Mouse (Mus musculus) forebrain, embryonic 14.5 days (tissue): ENCODE data around the gene Cpne6. TPM values are rescaled to one million over a fixed set of nuclear protein-coding genes. Genes with fewer than 3 reads are reported as not detected.

ENCODE experiments used
- ATAC-seq: fragments of 200-750 bp; cut with Nextera tagmentation; 2 replicates; pipeline ENCODE4 v1.8.0; 2017; ENCODE audit warnings: mild to moderate bottlenecking, moderate library complexity
- DNase-seq: peaks from one replicate; pipeline ENCODE4 v3.0.0-alpha.2; 2015; ENCODE audit warnings: low spot score
- H3K27ac ChIP-seq: fragments of 300-500 bp; sonication (generic); 2 replicates; pipeline ENCODE4 v1.5.1; 2014; ENCODE audit warnings: low read depth, mild to moderate bottlenecking, control low read depth, low read length, moderate library complexity
- H3K27me3 ChIP-seq: fragments of 300-500 bp; sonication (generic); replicated peaks from 2 replicates; pipeline ENCODE4 v1.6.1; 2014; ENCODE audit warnings: low read length, control low read depth, mixed read lengths; ENCODE audit not compliant: control insufficient read depth, insufficient read depth
- H3K36me3 ChIP-seq: fragments of 300-500 bp; sonication (generic); 2 replicates; pipeline ENCODE4 v1.6.1; 2014; ENCODE audit warnings: low read length, control low read depth; ENCODE audit not compliant: control insufficient read depth, insufficient read depth
- H3K4me1 ChIP-seq: fragments of 300-500 bp; sonication (generic); 2 replicates; pipeline ENCODE4 v1.6.1; 2014; ENCODE audit warnings: antibody characterized with exemption, low read length, control low read depth; ENCODE audit not compliant: control insufficient read depth, insufficient read depth
- H3K4me2 ChIP-seq: fragments of 300-500 bp; sonication (generic); 2 replicates; pipeline ENCODE4 v1.6.1; 2014; ENCODE audit warnings: mild to moderate bottlenecking, control low read depth, low read length
- H3K4me3 ChIP-seq: fragments of 300-500 bp; sonication (generic); 2 replicates; pipeline ENCODE4 v1.5.1; 2014; ENCODE audit warnings: low read depth, low read length, control low read depth
- H3K9ac ChIP-seq: fragments of 300-500 bp; sonication (generic); 2 replicates; pipeline ENCODE4 v1.6.1; 2014; ENCODE audit warnings: mild to moderate bottlenecking, low read length, control low read depth, moderate library complexity
- H3K9me3 ChIP-seq: fragments of 300-500 bp; sonication (generic); replicated peaks from 2 replicates; pipeline ENCODE4 v1.6.1; 2016; ENCODE audit warnings: low read length, control low read depth, mixed read lengths; ENCODE audit not compliant: control insufficient read depth
- WGBS: fragments of 180-500 bp; shearing (Covaris S2); extraction: QIAGEN DNeasy Blood & Tissue Kit; methylation state at CpG from one replicate; pipeline ENCODE4 v1.1.7; 2014; 5-methylcytosine and 5-hydroxymethylcytosine counted together
- polyA plus RNA-seq: library from polyadenylated mRNA; unstranded; fragments of >200 nt; fragmentation: Nextera tagmentation; extraction: Ambion mirVana; gene quantifications from 2 replicates; pipeline ENCODE4 v1.2.1, GENCODE M21; 2014

Cpne6 gene
- polyA plus RNA-seq, 1 experiment from 2014 or later, result 4.5 TPM

- DNase-seq, result peak; percentile 77
- H3K9ac ChIP-seq, result peak overlapping the region; percentile 95
- peak overlapping the region; percentile 78 for H3K4me3 ChIP-seq
- H3K4me2 ChIP-seq, result peak overlapping the region; percentile 82
- WGBS, result 46% methylated on average over 3 of the region's 3 CpGs
- peak; percentile 30; the same call in 1 of the 2 replicates for ATAC-seq
- peaks cover 35% of the 10 kb centered on the region for H3K36me3 ChIP-seq
- peak overlapping the region; percentile 95; the same call in 1 of the 2 replicates for H3K27ac ChIP-seq
- H3K27me3 ChIP-seq, result no peaks in the 10 kb centered on the region
- peaks cover 6% of the 10 kb centered on the region for H3K4me1 ChIP-seq
- no peaks in the 10 kb centered on the region for H3K9me3 ChIP-seq
Measured at GRCm38 (mm10) chr14:55492103-55492502, 18.1 kb upstream of the Cpne6 start.

- H3K36me3 ChIP-seq, result peaks cover 66% of the 10 kb centered on the region
- 73% methylated on average over 20 of the region's 20 CpGs for WGBS
- H3K4me2 ChIP-seq, result no peak overlapping the region
- H3K27ac ChIP-seq, result no peak overlapping the region
- H3K9me3 ChIP-seq, result no peaks in the 10 kb centered on the region
- H3K4me3 ChIP-seq, result no peak overlapping the region
- no peak overlapping the region for H3K9ac ChIP-seq
- no peaks in the 10 kb centered on the region for H3K27me3 ChIP-seq
- ATAC-seq (no peak), DNase-seq (no peak)
- H3K4me1 ChIP-seq, result peaks cover 3% of the 10 kb centered on the region; the same call in 1 of the 2 replicates
Measured at GRCm38 (mm10) chr14:55495509-55496240, 14.6 kb upstream of the Cpne6 start.

- WGBS, result 76% methylated on average over 16 of the region's 16 CpGs
- Histone ChIP-seq H3K4me1 (no peaks in the 10 kb centered on the region), H3K9me3 (no peaks in the 10 kb centered on the region), H3K27me3 (no peaks in the 10 kb centered on the region), H3K36me3 (peaks cover 78% of the 10 kb centered on the region), H3K4me3 (no peak overlapping the region), H3K27ac (no peak overlapping the region), H3K9ac (no peak overlapping the region), H3K4me2 (no peak overlapping the region)
- ATAC-seq, result peak; percentile 16
- DNase-seq, result no peak
Measured at GRCm38 (mm10) chr14:55496761-55497448, 13.3 kb upstream of the Cpne6 start.

- peaks cover 84% of the 10 kb centered on the region for H3K36me3 ChIP-seq
- DNase-seq, result peak; percentile 87
- no peaks in the 10 kb centered on the region for H3K9me3 ChIP-seq
- H3K27ac ChIP-seq, result no peak overlapping the region
- 36% methylated on average over 6 of the region's 6 CpGs for WGBS
- H3K4me2 ChIP-seq, result no peak overlapping the region
- no peak overlapping the region for H3K4me3 ChIP-seq
- H3K27me3 ChIP-seq, result no peaks in the 10 kb centered on the region
- peak; percentile 66 for ATAC-seq
- H3K4me1 ChIP-seq, result no peaks in the 10 kb centered on the region
- H3K9ac ChIP-seq, result peak overlapping the region; percentile 45; the same call in 1 of the 2 replicates
Measured at GRCm38 (mm10) chr14:55497449-55497821, 12.8 kb upstream of the Cpne6 start.

GRCm38 (mm10) chr14:55505612-55506011 is 4.6 kb upstream of the Cpne6 start:
- WGBS, result 88% methylated on average over 9 of the region's 9 CpGs
- H3K27ac ChIP-seq, result no peak overlapping the region
- ATAC-seq (no peak), DNase-seq (no peak)
- no peaks in the 10 kb centered on the region for H3K9me3 ChIP-seq
- H3K4me3 ChIP-seq, result no peak overlapping the region
- peaks cover 51% of the 10 kb centered on the region for H3K36me3 ChIP-seq
- no peaks in the 10 kb centered on the region for H3K4me1 ChIP-seq
- H3K4me2 ChIP-seq, result no peak overlapping the region
- no peak overlapping the region for H3K9ac ChIP-seq
- no peaks in the 10 kb centered on the region for H3K27me3 ChIP-seq

GRCm38 (mm10) chr14:55507801-55508200 is 2.4 kb upstream of the Cpne6 start:
- no peak for ATAC-seq
- Histone ChIP-seq H3K9ac (no peak overlapping the region), H3K27ac (no peak overlapping the region), H3K36me3 (peaks cover 29% of the 10 kb centered on the region), H3K4me1 (no peaks in the 10 kb centered on the region), H3K9me3 (no peaks in the 10 kb centered on the region), H3K27me3 (no peaks in the 10 kb centered on the region), H3K4me3 (no peak overlapping the region), H3K4me2 (no peak overlapping the region)
- no peak for DNase-seq
- 58% methylated on average over 7 of the region's 7 CpGs for WGBS

- H3K36me3 ChIP-seq, result peaks cover 18% of the 10 kb centered on the region; the same call in 1 of the 2 replicates
- no peak overlapping the region for H3K4me3 ChIP-seq
- no peak overlapping the region for H3K4me2 ChIP-seq
- ATAC-seq (no peak), DNase-seq (no peak)
- H3K27ac ChIP-seq, result no peak overlapping the region
- H3K4me1 ChIP-seq, result no peaks in the 10 kb centered on the region
- WGBS, result 83% methylated on average over 10 of the region's 10 CpGs
- no peaks in the 10 kb centered on the region for H3K27me3 ChIP-seq
- H3K9me3 ChIP-seq, result no peaks in the 10 kb centered on the region
- H3K9ac ChIP-seq, result no peak overlapping the region
Measured at GRCm38 (mm10) chr14:55509540-55509939, 705 bp upstream of the Cpne6 start.

- ATAC-seq (no peak), DNase-seq (no peak)
- WGBS, result 56% methylated on average over 7 of the region's 7 CpGs
Measured at GRCm38 (mm10) chr14:55511037-55511436, 792 bp downstream of the Cpne6 start.

GRCm38 (mm10) chr14:55513927-55514326 is 3.7 kb downstream of the Cpne6 start:
- H3K9me3 ChIP-seq, result no peaks in the 10 kb centered on the region
- H3K4me3 ChIP-seq, result no peak overlapping the region
- DNase-seq (no peak), ATAC-seq (no peak)
- H3K4me2 ChIP-seq, result no peak overlapping the region
- no peak overlapping the region for H3K9ac ChIP-seq
- H3K27ac ChIP-seq, result no peak overlapping the region
- H3K27me3 ChIP-seq, result no peaks in the 10 kb centered on the region
- no peaks in the 10 kb centered on the region for H3K36me3 ChIP-seq
- 0 out of 2 replicates have a peak, but pooled peaks cover 1% of the 10 kb centered on the region for H3K4me1 ChIP-seq
- 73% methylated on average over 10 of the region's 10 CpGs for WGBS

More at GRCm38 (mm10) chr14:55511037-55511436, 792 bp downstream of the Cpne6 start:
- Histone ChIP-seq H3K27me3 (no peaks in the 10 kb centered on the region), H3K9me3 (no peaks in the 10 kb centered on the region), H3K4me2 (no peak overlapping the region), H3K36me3 (peaks cover 7% of the 10 kb centered on the region; the same call in 1 of the 2 replicates), H3K27ac (no peak overlapping the region), H3K4me1 (no peaks in the 10 kb centered on the region), H3K4me3 (no peak overlapping the region), H3K9ac (no peak overlapping the region)
